Mouse (Mus musculus) lung, postnatal 0 days (tissue): ENCODE data around the gene Rbm15b.

ENCODE experiments used
- CTCF ChIP-seq: IDR thresholded peaks from 2 replicates; pipeline ENCODE4 v1.5.1; 2016; ENCODE audit warnings: antibody characterized with exemption, mild to moderate bottlenecking
- EP300 ChIP-seq: IDR thresholded peaks from 2 replicates; pipeline ENCODE4 v1.6.1; 2016; ENCODE audit warnings: antibody characterized with exemption, mild to moderate bottlenecking, control low read depth

- TF ChIP-seq CTCF (no peak), EP300 (no peak)
Observed at GRCm38 (mm10) chr9:106883085-106883484, 4.1 kb downstream of the Rbm15b start.
